Mouse (Mus musculus): Measurements from ENCODE around the gene Col25a1. TPM values are rescaled to one million over a fixed set of nuclear protein-coding genes. Genes with fewer than 3 reads are reported as not detected.

Col25a1 gene
- polyA plus RNA-seq, 1 experiment from 2014 or later, result 4.7 TPM

GRCm38 (mm10) chr3:130370167-130370566 lies 238.9 kb downstream of the Col25a1 start:
- no peak for DNase-seq (ENCODE audit: low spot score)
- Histone ChIP-seq H3K9ac (ENCODE audit: low read length) (no peak overlapping the region), H3K36me3 (ENCODE audit: control insufficient read depth, insufficient read depth, low read length) (no peaks in the 10 kb centered on the region), H3K9me3 (ENCODE audit: control insufficient read depth, low read length) (no peaks in the 10 kb centered on the region), H3K4me3 (ENCODE audit: low read depth, low read length) (no peak overlapping the region), H3K4me2 (ENCODE audit: low read length) (no peak overlapping the region), H3K4me1 (replicated peaks; ENCODE audit: control insufficient read depth, insufficient read depth, low read length) (peaks cover 6% of the 10 kb centered on the region; the same call in 1 of the 2 replicates), H3K27me3 (replicated peaks; ENCODE audit: control insufficient read depth, insufficient read depth, low read length) (no peaks in the 10 kb centered on the region), H3K27ac (ENCODE audit: low read depth) (no peak overlapping the region)
- WGBS, result 82% methylated on average over 5 of the region's 5 CpGs
- ATAC-seq (replicated peaks; ENCODE audit: low FRiP score, low TSS enrichment, low read depth), result no peak

- Histone ChIP-seq H3K36me3 (ENCODE audit: control insufficient read depth, insufficient read depth, low read length) (no peaks in the 10 kb centered on the region), H3K4me2 (ENCODE audit: low read length) (no peak overlapping the region), H3K27ac (ENCODE audit: low read depth) (no peak overlapping the region), H3K27me3 (replicated peaks; ENCODE audit: control insufficient read depth, insufficient read depth, low read length) (no peaks in the 10 kb centered on the region), H3K9ac (ENCODE audit: low read length) (no peak overlapping the region), H3K4me1 (replicated peaks; ENCODE audit: control insufficient read depth, insufficient read depth, low read length) (peaks cover 6% of the 10 kb centered on the region; the same call in 1 of the 2 replicates), H3K9me3 (ENCODE audit: control insufficient read depth, low read length) (no peaks in the 10 kb centered on the region), H3K4me3 (ENCODE audit: low read depth, low read length) (no peak overlapping the region)
- ATAC-seq (replicated peaks; ENCODE audit: low FRiP score, low TSS enrichment, low read depth), result no peak
- 54% methylated on average over 7 of the region's 7 CpGs for WGBS
- no peak for DNase-seq (ENCODE audit: low spot score)
These were observed 241.8 kb downstream of the Col25a1 start for GRCm38 (mm10) chr3:130373145-130373544.

GRCm38 (mm10) chr3:130374620-130375341 lies 243.5 kb downstream of the Col25a1 start:
- DNase-seq (ENCODE audit: low spot score) (no peak), ATAC-seq (replicated peaks; ENCODE audit: low FRiP score, low TSS enrichment, low read depth) (no peak)
- no peak overlapping the region for H3K4me3 ChIP-seq (ENCODE audit: low read depth, low read length)
- no peaks in the 10 kb centered on the region for H3K27me3 ChIP-seq (replicated peaks; ENCODE audit: control insufficient read depth, insufficient read depth, low read length)
- peaks cover 1% of the 10 kb centered on the region; the same call in 1 of the 2 replicates for H3K4me1 ChIP-seq (replicated peaks; ENCODE audit: control insufficient read depth, insufficient read depth, low read length)
- no peak overlapping the region for H3K27ac ChIP-seq (ENCODE audit: low read depth)
- no peak overlapping the region for H3K9ac ChIP-seq (ENCODE audit: low read length)
- 75% methylated on average over 3 of the region's 3 CpGs for WGBS
- H3K36me3 ChIP-seq (ENCODE audit: control insufficient read depth, insufficient read depth, low read length), result no peaks in the 10 kb centered on the region
- no peaks in the 10 kb centered on the region for H3K9me3 ChIP-seq (ENCODE audit: control insufficient read depth, low read length)
- H3K4me2 ChIP-seq (ENCODE audit: low read length), result no peak overlapping the region

- H3K9ac ChIP-seq (ENCODE audit: low read length), result no peak overlapping the region
- H3K27me3 ChIP-seq (replicated peaks; ENCODE audit: control insufficient read depth, insufficient read depth, low read length), result no peaks in the 10 kb centered on the region
- no peak for ATAC-seq (replicated peaks; ENCODE audit: low FRiP score, low TSS enrichment, low read depth)
- H3K9me3 ChIP-seq (ENCODE audit: control insufficient read depth, low read length), result no peaks in the 10 kb centered on the region
- H3K4me1 ChIP-seq (replicated peaks; ENCODE audit: control insufficient read depth, insufficient read depth, low read length), result no peaks in the 10 kb centered on the region
- 95% methylated on average over 5 of the region's 5 CpGs for WGBS
- no peaks in the 10 kb centered on the region for H3K36me3 ChIP-seq (ENCODE audit: control insufficient read depth, insufficient read depth, low read length)
- H3K4me2 ChIP-seq (ENCODE audit: low read length), result no peak overlapping the region
- H3K4me3 ChIP-seq (ENCODE audit: low read depth, low read length), result no peak overlapping the region
- no peak for DNase-seq (ENCODE audit: low spot score)
- no peak overlapping the region for H3K27ac ChIP-seq (ENCODE audit: low read depth)
These were observed 246.5 kb downstream of the Col25a1 start for GRCm38 (mm10) chr3:130377786-130378185.

GRCm38 (mm10) chr3:130378626-130379025 lies 247.3 kb downstream of the Col25a1 start:
- Histone ChIP-seq H3K36me3 (ENCODE audit: control insufficient read depth, insufficient read depth, low read length) (no peaks in the 10 kb centered on the region), H3K4me2 (ENCODE audit: low read length) (no peak overlapping the region), H3K9ac (ENCODE audit: low read length) (no peak overlapping the region), H3K27me3 (replicated peaks; ENCODE audit: control insufficient read depth, insufficient read depth, low read length) (no peaks in the 10 kb centered on the region), H3K4me1 (replicated peaks; ENCODE audit: control insufficient read depth, insufficient read depth, low read length) (no peaks in the 10 kb centered on the region), H3K27ac (ENCODE audit: low read depth) (no peak overlapping the region), H3K4me3 (ENCODE audit: low read depth, low read length) (no peak overlapping the region), H3K9me3 (ENCODE audit: control insufficient read depth, low read length) (no peaks in the 10 kb centered on the region)
- no peak for ATAC-seq (replicated peaks; ENCODE audit: low FRiP score, low TSS enrichment, low read depth)
- 54% methylated on average over 9 of the region's 9 CpGs for WGBS
- no peak for DNase-seq (ENCODE audit: low spot score)

- H3K27me3 ChIP-seq (replicated peaks; ENCODE audit: control insufficient read depth, insufficient read depth, low read length), result no peaks in the 10 kb centered on the region
- ATAC-seq (replicated peaks; ENCODE audit: low FRiP score, low TSS enrichment, low read depth) (no peak), DNase-seq (ENCODE audit: low spot score) (no peak)
- WGBS, result 86% methylated on average over 5 of the region's 5 CpGs
- H3K4me2 ChIP-seq (ENCODE audit: low read length), result no peak overlapping the region
- no peaks in the 10 kb centered on the region for H3K4me1 ChIP-seq (replicated peaks; ENCODE audit: control insufficient read depth, insufficient read depth, low read length)
- no peak overlapping the region for H3K27ac ChIP-seq (ENCODE audit: low read depth)
- H3K4me3 ChIP-seq (ENCODE audit: low read depth, low read length), result no peak overlapping the region
- no peak overlapping the region for H3K9ac ChIP-seq (ENCODE audit: low read length)
- no peaks in the 10 kb centered on the region for H3K36me3 ChIP-seq (ENCODE audit: control insufficient read depth, insufficient read depth, low read length)
- H3K9me3 ChIP-seq (ENCODE audit: control insufficient read depth, low read length), result no peaks in the 10 kb centered on the region
These were observed 249.1 kb downstream of the Col25a1 start for GRCm38 (mm10) chr3:130380299-130380845.

GRCm38 (mm10) chr3:130381691-130382090 lies 250.4 kb downstream of the Col25a1 start:
- no peak for DNase-seq (ENCODE audit: low spot score)
- H3K27me3 ChIP-seq (replicated peaks; ENCODE audit: control insufficient read depth, insufficient read depth, low read length), result no peaks in the 10 kb centered on the region
- H3K36me3 ChIP-seq (ENCODE audit: control insufficient read depth, insufficient read depth, low read length), result no peaks in the 10 kb centered on the region
- no peak for ATAC-seq (replicated peaks; ENCODE audit: low FRiP score, low TSS enrichment, low read depth)
- H3K9ac ChIP-seq (ENCODE audit: low read length), result no peak overlapping the region
- H3K27ac ChIP-seq (ENCODE audit: low read depth), result no peak overlapping the region
- H3K4me3 ChIP-seq (ENCODE audit: low read depth, low read length), result no peak overlapping the region
- H3K4me1 ChIP-seq (replicated peaks; ENCODE audit: control insufficient read depth, insufficient read depth, low read length), result no peaks in the 10 kb centered on the region
- H3K9me3 ChIP-seq (ENCODE audit: control insufficient read depth, low read length), result no peaks in the 10 kb centered on the region
- H3K4me2 ChIP-seq (ENCODE audit: low read length), result no peak overlapping the region
- 94% methylated on average over 5 of the region's 5 CpGs for WGBS

GRCm38 (mm10) chr3:130385856-130386255 lies 254.6 kb downstream of the Col25a1 start:
- Histone ChIP-seq H3K36me3 (ENCODE audit: control insufficient read depth, insufficient read depth, low read length) (no peaks in the 10 kb centered on the region), H3K27ac (ENCODE audit: low read depth) (no peak overlapping the region), H3K9ac (ENCODE audit: low read length) (no peak overlapping the region), H3K4me3 (ENCODE audit: low read depth, low read length) (no peak overlapping the region), H3K9me3 (ENCODE audit: control insufficient read depth, low read length) (no peaks in the 10 kb centered on the region), H3K4me2 (ENCODE audit: low read length) (no peak overlapping the region), H3K4me1 (replicated peaks; ENCODE audit: control insufficient read depth, insufficient read depth, low read length) (peaks cover 7% of the 10 kb centered on the region), H3K27me3 (replicated peaks; ENCODE audit: control insufficient read depth, insufficient read depth, low read length) (no peaks in the 10 kb centered on the region)
- DNase-seq (ENCODE audit: low spot score) (no peak), ATAC-seq (replicated peaks; ENCODE audit: low FRiP score, low TSS enrichment, low read depth) (no peak)
- WGBS, result 52% methylated on average over 4 of the region's 4 CpGs

GRCm38 (mm10) chr3:130387156-130387555 lies 255.9 kb downstream of the Col25a1 start:
- Histone ChIP-seq H3K27ac (ENCODE audit: low read depth) (no peak overlapping the region), H3K4me1 (replicated peaks; ENCODE audit: control insufficient read depth, insufficient read depth, low read length) (peaks cover 7% of the 10 kb centered on the region), H3K9ac (ENCODE audit: low read length) (no peak overlapping the region), H3K36me3 (ENCODE audit: control insufficient read depth, insufficient read depth, low read length) (no peaks in the 10 kb centered on the region), H3K4me3 (ENCODE audit: low read depth, low read length) (no peak overlapping the region), H3K27me3 (replicated peaks; ENCODE audit: control insufficient read depth, insufficient read depth, low read length) (no peaks in the 10 kb centered on the region), H3K9me3 (ENCODE audit: control insufficient read depth, low read length) (no peaks in the 10 kb centered on the region), H3K4me2 (ENCODE audit: low read length) (no peak overlapping the region)
- WGBS, result 87% methylated on average over 4 of the region's 4 CpGs
- ATAC-seq (replicated peaks; ENCODE audit: low FRiP score, low TSS enrichment, low read depth), result no peak
- DNase-seq (ENCODE audit: low spot score), result no peak
